Mouse (Mus musculus) lung, adult 2 months (tissue): ENCODE results near the gene Fbxl17. TPM values are rescaled to one million over a fixed set of nuclear protein-coding genes. Genes with fewer than 3 reads are reported as not detected.

Source experiments
- DNase-seq: peaks from one replicate; pipeline ENCODE4 v3.0.0; 2022
- H3K4me1 ChIP-seq: fragments of 200-500 bp; 2 replicates; pipeline ENCODE4 v1.6.1; 2011; ENCODE audit warnings: low read length; ENCODE audit not compliant: control insufficient read depth, insufficient read depth
- H3K4me3 ChIP-seq: fragments of 200-500 bp; replicated peaks from 2 replicates; pipeline ENCODE3; 2011; ENCODE audit warnings: low read depth, mild to moderate bottlenecking, control low read depth, low read length; ENCODE audit errors: extremely low read depth
- CTCF ChIP-seq: fragments of 200-500 bp; IDR thresholded peaks from 2 replicates; pipeline ENCODE4 v1.5.1; 2011; ENCODE audit warnings: mild to moderate bottlenecking, low read length, control low read depth; ENCODE audit not compliant: insufficient read depth
- POLR2A ChIP-seq: fragments of 200-500 bp; IDR thresholded peaks from 2 replicates; pipeline ENCODE4 v1.6.1; 2011; ENCODE audit warnings: low read depth, mild to moderate bottlenecking, control low read depth, low read length, borderline replicate concordance; ENCODE audit errors: extremely low read depth
- WGBS: fragments of 180-500 bp; shearing (Covaris S2); methylation state at CpG from one replicate; pipeline ENCODE4 v1.1.7; 2018; 5-methylcytosine and 5-hydroxymethylcytosine counted together
- polyA plus RNA-seq: library from polyadenylated mRNA; depleted of rRNA; stranded (reverse); fragments of >200 nt; gene quantifications from 2 replicates; pipeline ENCODE4 v1.2.3, GENCODE M21; 2012

Gene Fbxl17
- polyA plus RNA-seq, 1 experiment = 7.5 TPM

DNA sequence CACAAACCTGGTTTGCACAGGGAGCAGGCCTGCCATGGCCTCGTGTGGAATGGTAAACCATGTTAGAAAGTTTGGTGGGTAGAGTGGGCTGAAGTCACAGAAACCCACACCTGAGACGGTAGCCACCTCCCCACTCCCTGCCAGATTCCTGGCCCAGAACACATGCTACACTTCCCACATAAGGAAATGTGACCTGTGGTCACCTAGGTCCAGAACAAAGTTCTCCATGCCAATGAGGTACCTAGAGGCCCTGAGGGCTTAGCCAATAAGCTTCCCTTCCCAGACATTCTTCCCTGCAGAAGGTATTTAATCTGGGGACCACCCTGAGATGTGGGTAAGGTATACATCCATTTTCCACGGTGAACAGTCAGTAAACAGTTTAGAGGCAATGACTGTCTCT is 409.7 kb downstream of the Fbxl17 start:
- 87% methylated on average over 3 of the region's 3 CpGs for WGBS
- Histone ChIP-seq H3K4me1 (no peaks in the 10 kb centered on the region; the same call in 1 of the 2 replicates), H3K4me3 (no peak overlapping the region)
- TF ChIP-seq CTCF = no peak
- TF ChIP-seq POLR2A = no peak
- no peak for DNase-seq

DNA sequence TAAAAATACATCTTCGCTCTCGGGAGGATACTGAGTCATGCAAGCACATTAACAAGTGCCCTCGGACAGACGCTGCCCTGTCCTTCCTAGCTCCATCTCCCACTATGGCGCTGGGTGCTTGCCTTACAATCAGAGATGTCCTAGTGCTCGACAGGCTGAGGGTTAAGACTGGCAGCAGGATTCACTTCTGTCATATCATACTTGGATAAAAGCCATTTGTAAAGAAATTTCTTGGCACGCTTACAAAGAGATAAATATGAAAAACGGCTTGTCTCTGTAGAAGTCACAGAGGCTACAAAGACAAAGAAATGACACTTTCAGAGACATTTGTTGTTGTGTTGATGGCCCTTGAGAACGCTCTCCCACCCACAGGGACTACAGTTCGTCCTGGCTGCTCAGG is 412.6 kb downstream of the Fbxl17 start:
- Histone ChIP-seq H3K4me1 (no peaks in the 10 kb centered on the region; the same call in 1 of the 2 replicates), H3K4me3 (no peak overlapping the region)
- WGBS = 53% methylated on average over 10 of the region's 10 CpGs
- no peak for DNase-seq
- TF ChIP-seq CTCF (no peak), POLR2A (no peak)

DNA sequence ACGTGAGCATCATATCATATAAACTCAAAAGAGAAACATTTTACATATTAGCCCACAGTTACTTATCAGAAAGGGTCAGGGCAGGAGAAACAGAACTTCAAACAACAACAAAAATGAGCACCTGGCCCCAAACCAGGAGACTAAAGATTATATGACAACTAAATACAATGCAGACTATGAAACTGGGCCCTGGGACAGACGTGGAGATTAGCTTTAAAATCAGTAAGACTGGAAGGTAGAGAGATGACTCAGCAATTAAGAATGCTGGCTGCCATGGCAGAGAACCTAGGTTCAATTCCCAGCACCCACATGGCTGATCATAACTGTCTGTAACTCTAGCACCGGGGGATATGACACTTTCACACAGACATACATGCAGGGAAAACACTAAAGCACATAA is 413.3 kb downstream of the Fbxl17 start:
- Histone ChIP-seq H3K4me3 (no peak overlapping the region), H3K4me1 (peaks cover 4% of the 10 kb centered on the region)
- DNase-seq = no peak
- 84% methylated on average over 3 of the region's 3 CpGs for WGBS
- TF ChIP-seq CTCF (no peak), POLR2A (no peak)

DNA sequence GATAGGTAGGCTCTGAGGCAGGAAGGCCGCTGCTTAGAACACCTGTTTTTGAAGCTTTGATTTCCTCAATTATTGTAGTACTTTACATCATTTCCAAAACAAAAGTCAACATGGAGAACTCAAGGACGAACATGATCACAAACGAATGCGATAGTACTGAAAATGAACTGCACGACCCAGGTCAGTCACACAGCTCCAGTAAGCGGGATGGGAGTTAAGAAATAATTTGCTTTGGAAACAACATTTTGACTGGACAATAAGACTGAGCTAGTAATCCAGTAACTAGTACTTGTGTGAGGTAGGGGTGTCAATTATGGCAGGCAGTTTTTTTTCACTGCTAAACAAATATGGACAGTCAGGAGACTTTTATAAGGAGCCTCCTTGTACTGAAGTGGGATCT is 414.6 kb downstream of the Fbxl17 start:
- Histone ChIP-seq H3K4me1 (peaks cover 7% of the 10 kb centered on the region), H3K4me3 (no peak overlapping the region)
- 87% methylated on average over 6 of the region's 6 CpGs for WGBS
- TF ChIP-seq POLR2A (no peak), CTCF (no peak)
- no peak for DNase-seq

DNA sequence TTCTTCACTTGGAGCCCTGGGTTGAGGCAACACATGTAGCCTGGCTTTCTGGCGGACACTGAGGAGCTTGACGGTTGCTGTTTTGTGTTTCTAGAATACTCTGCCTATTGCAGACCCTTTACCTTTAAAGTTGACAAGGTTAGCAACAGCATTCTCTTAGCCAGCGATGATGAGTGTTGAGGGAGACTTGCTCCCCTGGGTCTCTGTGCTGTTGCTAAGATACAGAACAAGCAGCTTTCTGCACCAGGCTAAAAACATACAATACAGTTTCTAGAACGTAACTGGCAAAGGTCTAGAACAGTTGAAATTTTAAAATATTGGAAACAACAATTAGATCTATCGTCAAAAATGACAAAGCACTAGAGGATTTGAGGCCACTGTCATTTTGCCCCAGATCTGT is 420.7 kb downstream of the Fbxl17 start:
- TF ChIP-seq POLR2A (no peak), CTCF (no peak)
- H3K4me1 ChIP-seq = peaks cover 7% of the 10 kb centered on the region
- WGBS = 88% methylated on average over 5 of the region's 5 CpGs

DNA sequence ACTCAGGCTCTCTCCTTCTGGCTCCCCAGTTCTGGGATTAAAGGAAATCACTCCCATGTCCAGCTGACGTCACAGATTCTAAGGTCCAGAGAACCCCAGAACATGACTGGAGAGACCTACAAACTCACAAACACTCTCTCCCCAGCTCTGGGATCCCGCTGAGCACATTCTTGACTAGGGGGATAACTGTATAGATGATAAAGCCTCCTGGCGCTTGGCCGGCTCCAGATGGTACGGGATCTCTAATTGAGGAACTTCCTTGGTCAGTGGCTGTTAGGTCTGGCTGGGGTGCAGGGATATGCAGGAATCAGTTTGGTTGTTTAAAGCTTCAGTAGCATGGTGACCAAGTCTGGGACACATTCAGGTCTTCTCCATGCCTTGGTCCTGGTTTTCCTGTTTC is 422.3 kb downstream of the Fbxl17 start:
- WGBS = 84% methylated on average over 5 of the region's 5 CpGs
- TF ChIP-seq POLR2A (no peak), CTCF (no peak)

More for the DNA sequence above, 420.7 kb downstream of the Fbxl17 start:
- H3K4me3 ChIP-seq = no peak overlapping the region
- no peak for DNase-seq

DNA sequence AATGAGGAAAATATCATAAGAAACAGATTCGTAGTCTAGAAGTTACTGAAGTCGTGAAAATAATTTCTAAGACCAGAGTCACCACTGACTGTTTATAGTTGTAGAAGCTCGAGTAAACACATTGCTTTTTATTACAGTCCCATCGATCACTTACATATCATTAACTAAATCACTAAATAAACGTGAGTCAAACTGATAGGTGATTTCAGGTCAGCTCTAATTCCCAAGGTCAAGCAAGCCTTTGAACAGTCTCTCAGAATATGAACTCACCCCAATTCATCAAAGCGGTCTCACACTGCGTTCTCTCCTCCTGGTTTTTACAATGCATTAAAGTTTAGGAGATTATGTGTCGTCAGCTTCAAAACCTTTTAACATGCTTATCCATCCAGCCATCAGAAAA is 423.2 kb downstream of the Fbxl17 start:
- no peak for TF ChIP-seq POLR2A
- DNase-seq = no peak
- WGBS = 66% methylated on average over 8 of the region's 8 CpGs
- H3K4me1 ChIP-seq = peaks cover 3% of the 10 kb centered on the region; the same call in 1 of the 2 replicates
- no peak overlapping the region for H3K4me3 ChIP-seq

More for the DNA sequence above, 422.3 kb downstream of the Fbxl17 start:
- H3K4me1 ChIP-seq = peaks cover 7% of the 10 kb centered on the region
- H3K4me3 ChIP-seq = no peak overlapping the region
- no peak for DNase-seq

DNA sequence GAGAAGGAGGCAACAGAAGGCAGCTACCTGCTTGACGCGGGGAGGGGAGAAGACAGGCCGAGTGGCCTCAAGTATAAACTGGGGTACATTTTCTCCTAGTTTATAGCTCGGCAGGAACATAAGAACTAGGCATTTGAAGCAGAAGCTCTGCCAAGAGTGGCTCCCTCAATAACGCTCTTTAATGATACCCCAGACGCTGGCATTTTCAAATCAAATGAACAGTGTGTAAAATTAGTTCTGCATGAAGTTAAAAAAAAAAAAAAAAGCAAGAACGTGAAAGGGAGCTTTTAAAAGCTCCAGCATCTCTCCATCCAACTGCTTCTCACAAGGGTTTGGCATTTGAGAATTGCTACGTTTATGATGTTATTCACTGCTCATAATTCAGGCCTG is 423.8 kb downstream of the Fbxl17 start:
- no peak overlapping the region for H3K4me3 ChIP-seq
- H3K4me1 ChIP-seq = no peaks in the 10 kb centered on the region
- DNase-seq = no peak
- WGBS = 85% methylated on average over 8 of the region's 8 CpGs
- TF ChIP-seq POLR2A (no peak), CTCF (no peak)

DNA sequence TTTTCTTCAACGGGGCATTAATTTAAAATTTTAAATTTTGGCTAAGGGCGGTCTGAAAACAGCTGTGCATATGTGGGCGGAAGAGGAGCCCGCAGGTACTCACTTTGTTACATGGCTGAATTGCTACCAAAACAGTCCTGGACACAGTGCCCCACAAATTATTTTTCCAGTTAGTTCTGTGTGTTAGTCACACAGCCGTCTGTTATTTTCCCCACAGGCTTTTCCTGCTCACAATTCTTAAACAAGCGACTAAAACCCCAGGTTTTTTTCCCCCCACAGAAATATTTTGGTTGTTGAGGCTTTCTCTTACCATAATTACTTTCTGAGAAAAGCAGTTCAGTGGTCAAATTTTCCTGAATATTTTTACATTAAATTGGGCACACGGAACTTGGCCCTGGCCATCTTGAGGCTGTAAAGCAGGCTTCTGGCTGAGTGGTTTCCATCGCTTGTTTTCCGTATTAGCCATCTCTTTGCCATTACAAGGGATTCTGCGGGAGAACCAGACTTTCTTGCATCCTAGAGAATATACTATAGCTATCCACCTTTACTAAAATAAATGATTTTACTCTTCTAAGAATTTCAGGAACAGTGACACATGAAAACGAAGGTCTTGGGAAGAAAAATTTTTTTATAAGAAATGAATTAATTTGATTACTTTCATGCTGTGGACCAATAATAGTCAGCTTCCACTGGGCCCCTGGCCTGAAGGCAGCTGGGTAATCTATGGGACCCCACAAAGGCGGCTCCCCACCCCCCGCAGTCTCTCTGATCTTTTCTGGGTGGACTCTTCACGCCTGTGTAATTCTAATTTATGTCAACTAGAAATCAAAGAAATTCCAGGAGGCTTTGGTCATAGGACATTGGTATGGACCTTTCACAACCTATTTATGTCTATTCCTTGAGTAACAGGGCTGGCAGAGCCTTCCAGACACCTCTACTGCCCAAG is 424.5 kb downstream of the Fbxl17 start:
- no peaks in the 10 kb centered on the region for H3K4me1 ChIP-seq
- DNase-seq = no peak
- no peak overlapping the region for H3K4me3 ChIP-seq
- no peak for TF ChIP-seq CTCF
- TF ChIP-seq POLR2A = no peak
- 94% methylated on average over 14 of the region's 14 CpGs for WGBS

DNA sequence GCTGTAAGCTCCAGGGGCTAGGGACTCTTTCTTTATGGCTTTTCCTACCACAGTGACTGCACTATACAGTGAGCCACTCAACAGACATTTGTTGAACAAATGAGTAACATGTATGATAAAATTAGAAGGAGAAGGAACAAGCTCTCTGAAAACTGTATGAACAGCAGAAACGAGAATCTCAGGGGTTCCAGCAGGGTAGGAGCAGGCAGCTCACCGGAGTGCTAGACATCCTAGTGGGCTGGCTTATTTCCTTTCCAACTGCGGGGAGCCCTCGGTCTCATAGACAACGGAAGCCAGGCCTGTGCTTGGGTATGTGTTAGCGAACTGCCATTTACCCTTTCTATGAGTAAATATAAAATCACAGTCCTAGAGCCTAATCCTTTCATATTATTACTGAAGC is 426.5 kb downstream of the Fbxl17 start:
- WGBS = 84% methylated on average over 6 of the region's 6 CpGs
- Histone ChIP-seq H3K4me1 (no peaks in the 10 kb centered on the region), H3K4me3 (no peak overlapping the region)
- DNase-seq = no peak
- TF ChIP-seq CTCF (no peak), POLR2A (no peak)
